Mouse (Mus musculus): ENCODE measurements around the gene Olfr1335.
"Not testable (repeated sequence)": the region's sequence is repeated elsewhere in the genome, so short reads cannot be mapped to it uniquely, and the experiment has no call there.

The Olfr1335 gene

DNA sequence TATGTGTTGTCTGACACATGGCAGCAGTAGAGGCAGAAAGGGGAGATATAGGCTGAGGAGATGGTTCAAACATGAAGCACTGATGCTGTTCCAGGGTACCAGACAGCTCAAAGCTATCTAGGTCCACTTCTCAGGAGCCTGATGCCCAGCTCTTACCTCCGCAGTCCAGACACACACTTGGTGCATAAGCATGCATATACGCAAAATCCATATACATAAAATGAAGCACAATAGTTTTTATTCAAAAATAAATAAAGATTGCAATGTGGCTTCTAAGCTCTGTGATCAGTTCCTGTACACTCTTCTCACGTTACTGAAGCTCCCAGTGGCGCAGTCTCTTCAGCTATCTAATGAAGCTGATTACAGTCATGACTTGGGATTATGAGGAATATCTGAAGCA is at the start of gene Olfr1335:
TSS of gene Olfr1335 (minus strand) at position 101 of the 400 bp plus-strand sequence.
- no peak for DNase-seq (ENCODE audit: low spot score)

DNA sequence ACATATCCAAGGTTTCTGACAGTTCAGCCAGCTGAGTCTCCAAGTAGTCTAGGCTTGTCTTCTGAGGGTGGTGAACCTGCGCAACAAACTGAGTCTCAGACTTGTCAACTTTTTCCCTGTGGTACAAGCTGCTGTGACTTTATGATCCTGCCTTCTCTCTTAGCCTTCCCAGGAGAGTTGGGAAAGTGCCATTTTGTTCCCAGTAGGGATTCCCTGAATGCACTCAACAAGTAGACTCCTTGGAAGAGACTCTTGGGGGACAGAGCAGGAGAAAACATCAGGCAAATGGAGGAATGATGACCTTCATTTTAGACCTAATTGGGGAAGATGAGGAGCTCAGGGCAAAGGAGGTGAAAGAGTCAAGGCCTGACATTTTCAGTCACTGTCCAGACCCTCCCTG is 26.4 kb upstream of the Olfr1335 start, which contains the start of gene Olfr1333:
TSS of gene Olfr1333 (minus strand) at position 101 of the 400 bp plus-strand sequence.
- no peak for DNase-seq (ENCODE audit: low spot score)

DNA sequence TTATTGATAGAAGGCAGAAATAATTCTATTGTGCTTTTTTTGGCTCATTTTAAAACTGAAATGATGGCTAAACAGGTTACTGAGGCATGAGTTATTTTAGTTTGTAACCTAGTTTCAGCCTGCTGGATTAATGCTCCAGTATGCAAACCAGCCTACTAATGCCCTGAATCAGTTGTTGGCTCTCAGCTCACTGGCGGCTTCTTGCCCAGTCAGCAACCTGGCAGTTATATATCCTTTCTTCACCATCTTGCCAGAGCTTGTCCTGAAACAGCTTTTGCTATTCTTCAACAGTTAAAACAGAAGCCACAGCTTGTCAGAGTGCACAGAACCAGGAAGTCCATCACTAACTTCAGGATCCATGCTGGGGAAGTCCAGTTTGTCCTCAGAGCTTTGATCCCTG is 9.2 kb upstream of the Olfr1335 start:
- no peak for DNase-seq (ENCODE audit: low spot score)

DNA sequence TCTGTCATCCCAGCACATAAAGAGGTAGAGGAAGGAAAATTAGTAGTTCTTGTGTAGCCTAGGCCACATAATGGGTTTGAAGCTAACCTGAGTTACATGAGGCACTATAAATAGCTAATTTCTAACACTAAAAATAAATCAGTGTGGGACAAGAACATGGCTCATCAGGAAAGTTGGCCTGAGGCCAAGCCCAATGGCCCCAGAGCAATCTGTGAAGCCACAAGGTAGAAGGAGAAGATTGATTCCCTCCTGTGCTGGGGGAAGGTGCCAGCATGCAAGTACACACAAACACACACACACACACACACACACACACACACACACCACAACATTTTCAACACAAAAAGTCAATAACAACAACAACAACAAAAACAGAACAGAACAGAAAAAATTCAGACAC is 16.9 kb downstream of the Olfr1335 start:
- DNase-seq (ENCODE audit: low spot score), result not testable (repeated sequence)

DNA sequence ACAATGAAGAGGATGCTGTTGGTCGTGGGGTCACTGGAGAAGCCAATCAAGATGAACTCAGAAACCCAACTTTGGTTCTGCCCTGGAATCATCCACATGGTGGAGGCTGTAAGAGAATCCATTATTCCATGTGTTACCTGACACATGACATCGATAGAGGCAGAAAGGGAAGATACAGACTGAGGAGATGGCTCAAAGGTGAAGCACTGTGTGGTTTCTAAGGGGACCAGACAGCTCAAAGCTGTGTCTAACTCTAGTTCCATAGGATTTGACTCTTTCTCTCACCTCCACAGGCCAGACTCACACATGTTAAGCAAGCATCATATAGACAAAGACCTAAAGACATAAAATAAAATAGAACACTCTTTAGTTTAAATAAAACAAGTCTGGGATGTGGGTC is 27.3 kb downstream of the Olfr1335 start, which contains the start of gene Olfr1337:
TSS of gene Olfr1337 (minus strand) at position 101 of the 400 bp plus-strand sequence.
- DNase-seq (ENCODE audit: low spot score), result no peak
